In the genomic region with DNA sequence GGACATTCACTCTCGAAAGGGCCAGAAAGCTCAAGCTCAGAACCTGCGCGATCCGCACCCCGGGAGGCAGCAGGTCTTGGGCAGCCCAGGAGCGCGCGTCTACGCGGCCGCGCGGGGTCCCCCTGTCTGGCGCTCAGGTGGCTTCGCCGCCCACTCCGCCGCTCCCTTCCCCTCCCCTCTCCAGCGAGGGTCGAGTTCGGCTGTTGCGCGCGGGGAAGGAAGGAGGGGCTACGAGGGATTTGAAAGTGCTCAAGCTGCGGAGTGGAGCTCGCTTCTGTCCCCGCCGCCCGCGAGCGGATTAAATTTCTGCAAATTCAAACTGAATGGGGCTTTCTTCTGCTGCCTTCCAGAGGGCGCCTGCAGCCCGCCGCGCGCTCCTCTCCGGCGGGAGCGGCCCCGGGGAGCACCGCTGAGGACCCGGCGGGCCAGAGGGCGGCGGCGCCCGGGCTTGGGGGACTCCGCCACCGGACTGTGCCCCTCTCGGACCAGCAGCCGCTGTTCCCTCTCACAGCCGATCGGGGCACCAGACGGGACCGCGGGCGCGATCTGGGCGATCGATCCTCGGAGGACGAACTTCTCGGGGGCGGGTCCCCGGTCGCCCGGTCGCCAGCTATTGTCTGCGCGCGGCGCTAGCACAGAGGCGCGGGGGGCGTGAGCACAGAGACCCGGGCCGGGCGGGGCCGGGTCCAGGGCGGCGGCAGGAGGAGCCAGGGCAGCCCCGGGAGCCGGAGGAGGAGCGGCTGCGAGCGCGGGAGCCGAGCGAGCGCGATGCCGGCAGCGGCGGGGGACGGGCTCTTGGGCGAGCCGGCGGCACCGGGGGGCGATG, we compare ENCODE assay signal across 7 mouse cellular contexts. TPM values are rescaled to one million over a fixed set of nuclear protein-coding genes. Genes with fewer than 3 reads are reported as not detected.
A peak's percentile ranks its signal among the peaks of the same experiment; 100 is the strongest.
DNase-seq lines count a peak whose midpoint lies in the region; ATAC-seq and TF ChIP-seq lines count a peak whose summit lies in the region.

Gene Hunk, plus strand, starts transcription at position 326 of the 826 bp plus-strand sequence.

- WGBS in intestine, embryonic 16.5 days, result under 1% methylated on average over 98 of the region's 101 CpGs
- WGBS in limb, embryonic 11.5 days, result under 1% methylated on average over 69 of the region's 101 CpGs
- under 1% methylated on average over 75 of the region's 101 CpGs for WGBS in midbrain, postnatal 0 days

- H3K4me3 ChIP-seq in intestine, embryonic 16.5 days (ENCODE audit: low read length), result peak within 1 kb of the TSS; percentile 84
- peak within 1 kb of the TSS; percentile 96 for H3K4me3 ChIP-seq in limb, embryonic 11.5 days (ENCODE audit: low read depth, low read length)
- H3K4me3 ChIP-seq in midbrain, postnatal 0 days (ENCODE audit: low read depth, low read length), result peak within 1 kb of the TSS; percentile 87

- no peaks in the 10 kb centered on the region for H3K9me3 ChIP-seq in intestine, embryonic 16.5 days (ENCODE audit: control insufficient read depth, low read length)
- no peaks in the 10 kb centered on the region for H3K9me3 ChIP-seq in limb, embryonic 11.5 days (ENCODE audit: control insufficient read depth, low read length)
- H3K9me3 ChIP-seq in midbrain, postnatal 0 days (ENCODE audit: low read length), result no peaks in the 10 kb centered on the region

- peak; percentile 84 for DNase-seq in adrenal gland, postnatal 14 days
- DNase-seq in embryo, embryonic 10.5 days (ENCODE audit: low spot score), result peak; percentile 83
- DNase-seq in gastrocnemius, postnatal 4 days (ENCODE audit: low spot score in 2 of 2), result peak; percentile 71 to 80
- peak; percentile 89 for DNase-seq in limb, embryonic 11.5 days (ENCODE audit: low spot score)
- peak; percentile 76 for DNase-seq in midbrain, postnatal 0 days (ENCODE audit: low spot score)
- peak; percentile 31 for DNase-seq in testis, postnatal 14 days (ENCODE audit: low spot score)

- peak within 1 kb of the TSS; percentile 90 for H3K4me2 ChIP-seq in intestine, embryonic 16.5 days (ENCODE audit: low read depth, low read length)
- H3K4me2 ChIP-seq in limb, embryonic 11.5 days (ENCODE audit: low read depth, severe bottlenecking), result peak within 1 kb of the TSS; percentile 95
- H3K4me2 ChIP-seq in midbrain, postnatal 0 days (ENCODE audit: low read depth, low read length, poor library complexity, severe bottlenecking), result peak within 1 kb of the TSS; percentile 87

- peak within 1 kb of the TSS; percentile 90 for H3K9ac ChIP-seq in intestine, embryonic 16.5 days (ENCODE audit: low read depth, low read length)
- peak within 1 kb of the TSS; percentile 97 for H3K9ac ChIP-seq in limb, embryonic 11.5 days (ENCODE audit: low read length)
- H3K9ac ChIP-seq in midbrain, postnatal 0 days (replicated peaks; ENCODE audit: low read length, poor library complexity, severe bottlenecking), result peak within 1 kb of the TSS; percentile 82

- ATAC-seq in intestine, embryonic 16.5 days, result peak; percentile 82
- ATAC-seq in limb, embryonic 11.5 days (ENCODE audit: insufficient number of reproducible peaks, low FRiP score, low TSS enrichment, low read depth), result peak; percentile 85
- peak; percentile 86 for ATAC-seq in midbrain, postnatal 0 days (ENCODE audit: low FRiP score)

- H3K27me3 ChIP-seq in intestine, embryonic 16.5 days (replicated peaks; ENCODE audit: control insufficient read depth, insufficient read depth, low read length), result no peaks in the 10 kb centered on the region; the same call in 1 of the 2 replicates
- no peaks in the 10 kb centered on the region for H3K27me3 ChIP-seq in limb, embryonic 11.5 days (ENCODE audit: control insufficient read depth, insufficient read depth, low read length)
- 0 out of 2 replicates have a peak, but pooled peaks cover 5% of the 10 kb centered on the region for H3K27me3 ChIP-seq in midbrain, postnatal 0 days (ENCODE audit: insufficient read depth, low read length)

- peak; percentile 40 for TF ChIP-seq CTCF in midbrain, postnatal 0 days (IDR thresholded peaks at IDR 0.05)

- H3K4me1 ChIP-seq in intestine, embryonic 16.5 days (ENCODE audit: control insufficient read depth, insufficient read depth, low read length), result peaks cover 39% of the 10 kb centered on the region
- peaks cover 19% of the 10 kb centered on the region for H3K4me1 ChIP-seq in limb, embryonic 11.5 days (ENCODE audit: control insufficient read depth, insufficient read depth, low read length)
- peaks cover 13% of the 10 kb centered on the region; the same call in 1 of the 2 replicates for H3K4me1 ChIP-seq in midbrain, postnatal 0 days (ENCODE audit: insufficient read depth, low read length)

- H3K27ac ChIP-seq in intestine, embryonic 16.5 days (ENCODE audit: low read length), result peak within 1 kb of the TSS; percentile 96
- H3K27ac ChIP-seq in limb, embryonic 11.5 days (replicated peaks; ENCODE audit: low read depth, low read length), result peak within 1 kb of the TSS; percentile 98
- H3K27ac ChIP-seq in midbrain, postnatal 0 days (ENCODE audit: low read depth, low read length), result peak within 1 kb of the TSS; percentile 80

- 0 out of 2 replicates have a peak, but pooled peaks cover 2% of the 10 kb centered on the region for H3K36me3 ChIP-seq in intestine, embryonic 16.5 days (ENCODE audit: control insufficient read depth, insufficient read depth, low read length)
- peaks cover 4% of the 10 kb centered on the region; the same call in 1 of the 2 replicates for H3K36me3 ChIP-seq in limb, embryonic 11.5 days (ENCODE audit: control insufficient read depth, insufficient read depth, low read length)
- H3K36me3 ChIP-seq in midbrain, postnatal 0 days (ENCODE audit: insufficient read depth, low read length), result no peaks in the 10 kb centered on the region

RNA-seq across cellular contexts. Expression of gene Hunk, which starts in this region (rescaled TPM):
- total RNA-seq in adrenal gland, postnatal 14 days (2021), result 4.8 and 6.2 TPM in 2 replicates
- total RNA-seq in gastrocnemius, postnatal 4 days (2021), result 1 to 10 TPM; 6.3 to 7.5 TPM
- 4.2 and 5.1 TPM in 2 replicates for polyA plus RNA-seq in intestine, embryonic 16.5 days (2015; fragmentation: Nextera tagmentation; extraction: Ambion mirVana)
- polyA plus RNA-seq in limb, embryonic 11.5 days (2014; fragmentation: Nextera tagmentation; extraction: Ambion mirVana), result 19.0 and 22.7 TPM in 2 replicates
- total RNA-seq in midbrain, postnatal 0 days (2014; rRNA removed), result 12.8 and 14.4 TPM in 2 replicates
- 3.2 and 3.9 TPM in 2 replicates for polyA plus RNA-seq in midbrain, postnatal 0 days (2015; fragmentation: Nextera tagmentation; extraction: Ambion mirVana)

Comparison
In these comparisons a context has a peak if more than half of its experiments do, and no peak if none do; other contexts are left out.
1. Peak in every context shown above with its lines: DNase-seq, ATAC-seq, H3K4me3 ChIP-seq and H3K27ac ChIP-seq.
2. DNase-seq: peak in every context shown above with its lines; median percentile 89 in limb, embryonic 11.5 days; 84 in adrenal gland, postnatal 14 days; 83 in embryo, embryonic 10.5 days; 76 in midbrain, postnatal 0 days; 76 in gastrocnemius, postnatal 4 days; 31 in testis, postnatal 14 days.